Mouse (Mus musculus) left cerebral cortex, adult 11 months (tissue): ENCODE results near the gene Gm42957.
"Not testable (repeated sequence)": the region's sequence is repeated elsewhere in the genome, so short reads cannot be mapped to it uniquely, and the experiment has no call there.

Experiments
- DNase-seq: peaks from one replicate; pipeline ENCODE4 v3.0.0; 2022; ENCODE audit warnings: low spot score

Gene Gm42957

GRCm38 (mm10) chr3:96675171-96675570 is 39.9 kb downstream of the Gm42957 start:
- no peak for DNase-seq

- DNase-seq, result no peak
Measured at GRCm38 (mm10) chr3:96675690-96676089, 40.4 kb downstream of the Gm42957 start.

DNA sequence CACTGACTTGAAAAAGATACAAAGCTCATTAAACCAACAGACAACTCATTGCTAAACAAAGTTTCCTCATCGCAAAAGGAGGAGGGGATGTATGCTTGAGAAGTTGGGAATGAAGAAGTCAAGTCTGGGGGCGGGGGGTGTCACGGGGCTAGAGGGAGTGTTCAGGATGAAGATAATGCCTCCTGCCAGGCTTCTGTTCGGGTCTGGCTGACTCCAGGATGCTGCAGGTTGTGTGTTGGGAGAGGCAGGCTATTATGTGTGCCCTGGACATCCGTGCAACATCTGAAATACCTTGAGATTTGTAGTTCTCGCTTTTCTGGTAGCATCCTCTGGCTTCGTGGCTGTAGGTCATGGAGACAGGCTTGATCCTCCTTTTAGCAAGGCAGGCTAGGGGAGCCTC is 43.2 kb downstream of the Gm42957 start:
- no peak for DNase-seq

- DNase-seq, result no peak
Measured at GRCm38 (mm10) chr3:96679159-96679674, 43.9 kb downstream of the Gm42957 start.

DNA sequence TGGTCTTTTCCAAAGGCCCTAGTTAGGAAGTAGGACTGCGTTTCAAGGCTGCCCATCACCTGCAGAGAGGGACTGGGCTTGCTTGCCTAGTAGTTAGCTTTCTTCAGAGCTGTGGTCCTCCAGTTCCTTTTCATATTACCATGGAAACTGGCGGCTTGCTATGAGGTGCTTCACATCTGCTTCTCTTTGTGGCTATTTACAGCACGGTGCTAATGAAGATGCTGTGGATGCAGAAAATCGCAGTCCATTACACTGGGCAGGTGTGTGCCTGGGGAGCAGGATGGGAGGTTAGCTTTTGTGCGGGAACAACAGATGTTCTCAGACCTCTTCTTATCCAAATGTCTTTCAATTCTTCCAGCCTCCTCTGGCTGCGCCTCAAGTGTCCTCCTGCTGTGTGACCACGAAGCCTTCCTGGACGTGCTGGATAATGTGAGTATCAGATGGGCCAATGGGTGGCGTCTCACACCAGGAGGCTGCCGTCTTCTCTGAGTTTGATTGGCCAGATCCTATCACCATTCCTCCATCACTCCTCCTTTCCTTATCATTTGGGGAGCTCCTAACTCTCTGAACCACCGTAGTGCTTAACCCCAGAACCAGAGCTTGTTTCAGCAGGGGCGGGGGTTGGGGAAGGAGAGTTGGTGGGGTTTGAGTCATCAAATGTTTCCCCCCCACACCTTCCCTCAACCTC is 45.1 kb downstream of the Gm42957 start:
- DNase-seq, result no peak

DNA sequence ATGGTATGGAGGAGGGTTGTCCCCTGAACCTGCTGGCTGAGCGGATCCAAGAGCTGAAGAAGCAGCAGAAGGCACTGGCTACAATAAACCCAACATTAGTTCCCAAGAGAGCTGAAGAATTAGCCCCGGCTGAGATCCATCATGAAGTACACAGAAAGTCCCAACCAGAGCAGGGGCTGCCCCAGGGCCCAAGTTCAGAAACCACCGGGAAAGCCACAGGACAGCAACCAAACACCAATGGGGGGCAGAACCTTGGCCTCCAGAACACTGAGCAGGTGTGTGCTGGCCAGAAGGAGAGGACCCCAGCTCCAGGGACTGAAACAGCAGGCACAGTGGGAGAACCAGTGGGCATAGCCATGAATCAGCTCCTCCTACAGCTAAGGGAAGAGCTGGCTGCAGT is 48.2 kb downstream of the Gm42957 start:
- no peak for DNase-seq

- DNase-seq, result no peak
Measured at GRCm38 (mm10) chr3:96684151-96684821, 49.0 kb downstream of the Gm42957 start.

GRCm38 (mm10) chr3:96684822-96685156 is 49.5 kb downstream of the Gm42957 start:
- DNase-seq, result no peak

DNA sequence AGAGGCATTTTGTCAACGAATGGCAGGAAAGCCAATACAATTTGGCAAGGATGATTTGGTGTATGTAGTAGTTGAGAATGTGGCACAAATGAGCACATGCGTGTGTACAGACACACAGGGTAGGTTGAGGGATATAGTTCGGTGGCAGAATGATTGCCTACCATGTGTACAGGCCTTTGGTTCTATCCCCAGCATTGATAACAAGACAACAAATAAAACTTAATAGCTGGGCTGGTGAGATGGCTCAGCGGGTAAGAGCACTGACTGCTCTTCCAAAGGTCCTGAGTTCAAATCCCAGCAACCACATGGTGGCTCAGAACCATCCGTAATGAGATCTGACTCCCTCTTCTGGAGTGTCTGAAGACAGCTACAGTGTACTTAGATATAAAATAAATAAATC is 50.8 kb downstream of the Gm42957 start:
- DNase-seq, result not testable (repeated sequence)

- DNase-seq, result no peak
Measured at GRCm38 (mm10) chr3:96688854-96689253, 53.6 kb downstream of the Gm42957 start.

DNA sequence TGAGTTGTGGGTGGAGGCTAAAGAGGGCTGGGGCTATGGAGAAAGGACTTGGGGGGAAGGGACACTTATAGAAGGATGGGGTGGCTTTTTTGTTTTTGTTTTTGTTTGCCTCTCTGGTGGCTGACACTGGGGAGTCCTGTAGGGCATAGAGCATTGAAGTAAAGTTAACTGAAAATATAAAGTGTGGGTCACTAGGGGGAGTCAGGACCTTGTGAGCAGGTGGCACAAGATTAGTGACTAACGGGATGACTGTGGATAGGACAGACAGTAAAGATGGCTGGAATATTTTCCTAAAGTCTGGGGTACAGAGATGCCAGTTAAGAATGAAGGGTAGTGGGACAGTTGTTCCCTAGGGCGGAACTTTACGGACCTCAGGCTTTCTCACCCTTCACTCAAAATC is 55.0 kb downstream of the Gm42957 start:
- DNase-seq, result no peak

- no peak for DNase-seq
Measured at GRCm38 (mm10) chr3:96692506-96692905, 57.2 kb downstream of the Gm42957 start.

GRCm38 (mm10) chr3:96693579-96693978 is 58.3 kb downstream of the Gm42957 start:
- DNase-seq, result no peak

- DNase-seq, result no peak
Measured at GRCm38 (mm10) chr3:96696198-96696765, 61.0 kb downstream of the Gm42957 start, which contains the start of gene Pias3. Gene Pias3 (plus strand): TSS chr3:96696384.

GRCm38 (mm10) chr3:96696766-96697732 is 61.8 kb downstream of the Gm42957 start:
- peak; percentile 63 for DNase-seq

- no peak for DNase-seq
Measured at GRCm38 (mm10) chr3:96698993-96699690, 63.9 kb downstream of the Gm42957 start.

DNA sequence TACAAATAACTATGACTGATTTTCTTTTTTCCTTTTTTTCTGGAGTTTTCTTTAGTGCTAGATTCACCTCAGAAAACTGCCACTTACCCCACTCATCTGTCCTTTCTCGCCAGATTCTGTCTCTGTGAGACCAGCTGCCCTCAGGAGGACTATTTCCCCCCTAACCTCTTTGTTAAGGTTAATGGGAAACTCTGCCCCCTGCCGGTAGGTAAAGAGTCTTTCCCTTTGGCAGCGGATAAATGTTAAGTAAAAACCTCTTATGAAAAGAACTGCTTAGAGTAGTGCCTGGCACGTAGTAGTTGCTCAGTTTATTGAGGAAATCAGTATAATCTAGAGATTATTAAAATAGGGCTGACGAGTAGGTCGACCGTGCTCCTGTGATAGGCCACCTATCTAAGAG is 65.1 kb downstream of the Gm42957 start:
- DNase-seq, result no peak

GRCm38 (mm10) chr3:96701003-96701402 is 65.7 kb downstream of the Gm42957 start:
- DNase-seq, result no peak
